Mouse (Mus musculus) CD4-positive, CD25-positive, alpha-beta regulatory T cell, adult 4 months (primary cell): ENCODE data around the gene Nos3. TPM values are rescaled to one million over a fixed set of nuclear protein-coding genes. Genes with fewer than 3 reads are reported as not detected.

ENCODE experiments used
- ATAC-seq: one replicate; pipeline ENCODE4 v1.8.0; 2017
- polyA plus RNA-seq, 2 experiments: library from polyadenylated mRNA; unstranded; fragments of 100-300 nt; shearing (Covaris generic); gene quantifications; one replicate each; pipeline ENCODE4 v1.2.1; 2017

The Nos3 gene
- polyA plus RNA-seq = under 1 TPM; 0.08 to 0.14 TPM

- ATAC-seq = no peak
These were observed at the start of gene Nos3 for GRCm38 (mm10) chr5:24364508-24364907. Gene Nos3 (plus strand): TSS chr5:24364810.

GRCm38 (mm10) chr5:24319776-24320466 is 44.7 kb upstream of the Nos3 start:
- ATAC-seq = no peak

- ATAC-seq = no peak
These were observed 44.2 kb upstream of the Nos3 start for GRCm38 (mm10) chr5:24320467-24320813.

GRCm38 (mm10) chr5:24320894-24321293 is 43.7 kb upstream of the Nos3 start:
- no peak for ATAC-seq

GRCm38 (mm10) chr5:24321711-24322682 is 42.6 kb upstream of the Nos3 start:
- ATAC-seq = no peak

GRCm38 (mm10) chr5:24325251-24325650 is 39.4 kb upstream of the Nos3 start:
- ATAC-seq = no peak

- no peak for ATAC-seq
These were observed 38.3 kb upstream of the Nos3 start for GRCm38 (mm10) chr5:24326166-24326841.

GRCm38 (mm10) chr5:24326842-24327417 is 37.7 kb upstream of the Nos3 start:
- ATAC-seq = no peak

GRCm38 (mm10) chr5:24328813-24329211 is 35.8 kb upstream of the Nos3 start:
- ATAC-seq = no peak

GRCm38 (mm10) chr5:24329212-24329964 is 35.2 kb upstream of the Nos3 start:
- ATAC-seq = no peak

GRCm38 (mm10) chr5:24329965-24330298 is 34.7 kb upstream of the Nos3 start:
- no peak for ATAC-seq

- no peak for ATAC-seq
These were observed 32.2 kb upstream of the Nos3 start for GRCm38 (mm10) chr5:24332401-24332800.

- ATAC-seq = no peak
These were observed 29.9 kb upstream of the Nos3 start for GRCm38 (mm10) chr5:24334749-24335148.

- ATAC-seq = peak; percentile 77
These were observed 28.6 kb upstream of the Nos3 start for GRCm38 (mm10) chr5:24335888-24336511.

GRCm38 (mm10) chr5:24337366-24337765 is 27.2 kb upstream of the Nos3 start:
- ATAC-seq = no peak

GRCm38 (mm10) chr5:24337821-24338220 is 26.8 kb upstream of the Nos3 start:
- no peak for ATAC-seq

GRCm38 (mm10) chr5:24342205-24342963 is 22.2 kb upstream of the Nos3 start:
- ATAC-seq = no peak

GRCm38 (mm10) chr5:24342966-24343365 is 21.6 kb upstream of the Nos3 start:
- ATAC-seq = no peak

- ATAC-seq = no peak
These were observed 21.2 kb upstream of the Nos3 start for GRCm38 (mm10) chr5:24343379-24343778.

GRCm38 (mm10) chr5:24343977-24344436 is 20.6 kb upstream of the Nos3 start:
- peak; percentile 3 for ATAC-seq
